Mouse (Mus musculus): ENCODE results near the gene Zswim9.

- no peak for TF ChIP-seq CTCF (conservative IDR thresholded peaks at IDR 0.05; ENCODE audit: low read length)
- TF ChIP-seq POU5F1 (IDR thresholded peaks at IDR 0.05; ENCODE audit: borderline replicate concordance, low read length): no peak
Measured at GRCm38 (mm10) chr7:13309407-13309806, 30.9 kb upstream of the Zswim9 start.

All from E14TG2a.4 (cell line).